Mouse (Mus musculus) liver, adult 2 months (tissue): Measurements from ENCODE around the gene Bin2.

Experiments used
- CTCF ChIP-seq: fragments of 200-500 bp; IDR thresholded peaks from 2 replicates; pipeline ENCODE4 v1.5.1; 2011; ENCODE audit warnings: low read depth, low read length, control low read depth
- POLR2A ChIP-seq: fragments of 200-500 bp; IDR thresholded peaks from 2 replicates; pipeline ENCODE4 v1.6.1; 2011; ENCODE audit warnings: low read length, control low read depth; ENCODE audit not compliant: insufficient read depth; ENCODE audit errors: extremely low read depth

- no peak for TF ChIP-seq POLR2A
- no peak for TF ChIP-seq CTCF
Measured at GRCm38 (mm10) chr15:100635851-100636645, 33.3 kb downstream of the Bin2 start.
